Mouse (Mus musculus): ENCODE results near the gene Ache.
"Not testable (repeated sequence)": the region's sequence is repeated elsewhere in the genome, so short reads cannot be mapped to it uniquely, and the experiment has no call there.

Ache gene

DNA sequence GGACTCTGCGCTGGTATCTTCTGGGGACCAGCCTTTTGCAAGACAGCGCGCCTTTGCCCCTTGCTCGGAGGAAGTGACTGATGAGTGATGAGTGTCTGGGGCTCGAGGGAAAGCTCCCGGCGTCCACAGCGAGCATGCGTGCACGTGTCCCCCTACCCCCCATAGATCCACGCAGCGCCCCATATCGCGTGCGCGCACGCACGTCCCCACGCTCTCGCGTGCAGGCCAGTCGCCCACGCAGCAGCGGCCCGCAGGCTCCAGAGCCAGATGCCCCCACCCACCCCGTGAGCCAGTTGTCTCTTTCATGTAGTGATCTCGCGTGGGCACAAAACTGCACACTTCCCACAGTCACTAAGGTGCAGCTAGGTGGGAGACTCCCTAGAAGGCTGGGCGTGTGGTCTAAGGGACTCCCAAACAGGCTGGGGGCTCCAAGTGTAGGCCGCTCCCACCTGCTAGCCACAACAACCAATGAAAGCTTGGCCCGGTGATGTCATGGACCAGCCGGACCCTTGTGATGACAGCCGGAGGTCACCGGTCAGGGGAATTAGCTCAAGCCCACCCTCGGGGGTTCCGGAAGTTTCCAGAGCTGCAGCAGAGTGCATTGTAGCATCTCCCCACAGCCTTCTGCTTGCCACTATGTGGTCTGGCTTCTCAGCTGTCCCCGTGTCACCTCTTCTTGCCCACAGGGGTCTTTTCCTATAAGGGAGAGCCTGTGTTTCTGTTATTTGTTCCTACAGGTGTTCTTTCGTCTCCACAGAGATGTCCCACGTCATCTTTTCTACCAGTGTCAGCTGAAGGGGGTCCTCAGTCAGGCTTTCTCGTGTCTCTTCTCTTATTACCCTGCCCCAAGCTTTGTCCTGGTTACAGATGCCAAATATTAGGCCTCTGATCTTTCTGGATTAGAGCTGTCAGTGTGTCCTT is at the start of gene Ache:
Ache (plus strand) TSS at position 488 of the 921 bp plus-strand sequence.
- peak; percentile 21 for DNase-seq (ENCODE audit: low read depth, low spot score)

- DNase-seq (ENCODE audit: low read depth, low spot score): no peak
These were observed 23.2 kb upstream of the Ache start for GRCm38 (mm10) chr5:137263897-137264720.

DNA sequence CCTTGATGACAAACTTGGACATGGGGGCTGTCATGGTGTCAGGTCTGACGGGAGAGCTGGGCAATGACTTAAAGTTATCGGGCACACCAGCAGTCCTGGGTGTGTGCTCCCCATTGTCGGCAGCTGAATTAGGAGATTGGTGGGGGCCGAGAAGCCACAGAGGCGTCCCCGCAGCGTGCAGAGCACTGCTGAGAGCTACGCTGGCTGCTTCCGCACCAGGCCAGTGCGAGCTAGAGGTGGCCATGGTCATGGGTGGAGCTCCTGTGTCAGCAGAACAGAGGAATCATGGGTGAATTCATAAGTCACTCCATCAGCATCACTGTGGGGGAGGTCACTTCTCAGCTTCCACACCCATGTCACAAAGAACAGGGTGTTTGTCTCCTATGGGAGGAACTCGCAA is 22.5 kb upstream of the Ache start:
- DNase-seq (ENCODE audit: low read depth, low spot score): no peak

DNA sequence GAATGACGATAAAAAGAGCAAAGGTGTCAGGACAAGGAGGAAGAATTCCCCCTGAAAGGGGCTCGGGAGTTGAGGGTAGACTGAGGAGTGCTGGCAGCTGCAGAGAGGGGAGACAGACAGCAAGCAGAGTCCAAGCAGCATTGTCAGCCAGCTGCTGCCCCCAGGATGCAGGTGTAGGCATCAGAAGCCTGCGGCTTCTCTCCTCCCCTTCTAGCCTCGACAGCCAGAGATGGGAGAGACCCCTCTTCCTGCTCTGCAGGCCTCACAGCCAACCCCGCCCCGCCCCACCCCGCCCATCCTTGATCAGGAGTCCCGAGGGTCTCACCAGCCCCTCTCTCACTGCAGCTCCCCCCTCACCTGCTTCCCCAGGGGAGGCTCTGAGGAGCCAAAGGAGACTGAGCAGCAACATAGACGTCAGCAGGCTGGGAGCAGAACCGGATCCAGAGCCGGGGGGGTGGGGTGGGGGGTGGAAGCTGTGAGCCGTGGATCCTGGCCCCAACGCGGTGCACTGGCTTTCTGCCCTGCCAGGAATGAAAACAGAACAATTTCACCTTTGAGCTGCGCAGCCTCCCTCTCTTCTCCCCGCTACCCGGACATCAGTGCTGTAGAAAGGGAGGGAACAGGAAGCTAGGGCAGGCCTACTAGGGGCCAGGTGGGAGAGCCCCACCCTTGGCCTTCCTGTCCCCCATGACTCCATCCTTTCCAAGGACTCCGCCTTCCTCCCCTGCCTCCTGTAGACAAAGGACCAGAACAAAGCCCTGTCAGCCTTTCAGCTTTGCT is 19.0 kb upstream of the Ache start:
- DNase-seq (ENCODE audit: low read depth, low spot score): no peak

- no peak for DNase-seq (ENCODE audit: low read depth, low spot score)
These were observed 9.7 kb upstream of the Ache start for GRCm38 (mm10) chr5:137277360-137278342.

GRCm38 (mm10) chr5:137284411-137284810 is 2.9 kb upstream of the Ache start:
- not testable (repeated sequence) for DNase-seq (ENCODE audit: low read depth, low spot score)

- peak; percentile 70 for DNase-seq (ENCODE audit: low read depth, low spot score)
These were observed 2.3 kb upstream of the Ache start for GRCm38 (mm10) chr5:137285045-137285444.

- no peak for DNase-seq (ENCODE audit: low read depth, low spot score)
These were observed 1.3 kb upstream of the Ache start for GRCm38 (mm10) chr5:137285986-137286385.

- peak; percentile 87 for DNase-seq (ENCODE audit: low read depth, low spot score)
These were observed 676 bp upstream of the Ache start for GRCm38 (mm10) chr5:137286655-137287031.

- no peak for DNase-seq (ENCODE audit: low read depth, low spot score)
These were observed 829 bp downstream of the Ache start for GRCm38 (mm10) chr5:137287953-137288743.

DNA sequence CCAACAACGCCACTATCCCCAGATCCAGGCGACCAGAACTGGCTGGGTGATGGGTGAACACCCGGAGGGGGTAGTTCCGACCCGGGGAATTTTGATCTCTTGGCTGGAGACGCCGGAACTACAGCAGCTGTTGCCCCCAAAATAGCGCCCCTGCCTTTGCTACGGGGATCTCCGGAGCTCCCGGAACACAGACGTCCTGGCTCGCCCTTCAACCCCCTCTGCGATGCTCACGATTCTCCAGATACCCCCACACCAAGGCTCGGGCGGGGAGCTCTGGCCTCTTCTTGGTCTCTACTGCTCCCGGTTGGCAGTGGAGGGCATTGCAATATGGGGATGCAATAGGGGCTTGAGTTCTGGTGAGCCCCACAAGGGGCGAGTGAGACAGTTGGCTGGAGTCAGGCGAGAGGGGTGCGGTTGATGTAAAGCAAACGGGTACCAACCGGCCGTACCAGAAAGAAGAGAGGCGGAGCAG is 1.7 kb downstream of the Ache start:
- peak; percentile 35 for DNase-seq (ENCODE audit: low read depth, low spot score)

- no peak for DNase-seq (ENCODE audit: low read depth, low spot score)
These were observed 2.5 kb downstream of the Ache start for GRCm38 (mm10) chr5:137289591-137290365.

DNA sequence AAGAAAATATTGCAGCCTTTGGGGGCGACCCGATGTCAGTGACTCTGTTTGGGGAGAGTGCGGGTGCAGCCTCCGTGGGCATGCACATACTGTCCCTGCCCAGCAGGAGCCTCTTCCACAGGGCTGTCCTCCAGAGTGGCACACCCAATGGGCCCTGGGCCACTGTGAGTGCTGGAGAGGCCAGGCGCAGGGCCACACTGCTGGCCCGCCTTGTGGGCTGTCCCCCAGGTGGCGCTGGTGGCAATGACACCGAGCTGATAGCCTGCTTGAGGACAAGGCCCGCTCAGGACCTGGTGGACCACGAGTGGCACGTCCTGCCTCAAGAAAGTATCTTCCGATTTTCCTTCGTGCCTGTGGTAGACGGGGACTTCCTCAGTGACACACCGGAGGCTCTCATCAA is 3.4 kb downstream of the Ache start:
- peak; percentile 54 for DNase-seq (ENCODE audit: low read depth, low spot score)

GRCm38 (mm10) chr5:137291381-137291926 is 4.1 kb downstream of the Ache start:
- DNase-seq (ENCODE audit: low read depth, low spot score): no peak

DNA sequence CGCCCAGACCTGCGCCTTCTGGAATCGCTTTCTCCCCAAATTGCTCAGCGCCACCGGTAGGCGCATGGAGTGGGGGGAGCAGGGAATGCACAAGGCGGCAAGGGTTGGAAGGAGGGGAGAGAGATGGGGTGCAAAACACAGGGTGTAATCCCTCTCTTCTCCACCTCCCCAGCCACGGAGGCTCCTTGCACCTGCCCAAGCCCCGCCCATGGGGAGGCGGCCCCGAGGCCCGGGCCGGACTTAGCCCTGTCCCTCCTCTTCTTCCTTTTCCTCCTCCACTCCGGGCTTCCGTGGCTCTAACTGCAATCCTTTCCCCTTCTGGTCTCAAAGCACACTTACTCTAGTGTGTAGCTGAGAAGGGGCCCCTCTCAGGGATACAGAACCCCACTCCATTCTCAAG is 6.0 kb downstream of the Ache start:
- DNase-seq (ENCODE audit: low read depth, low spot score): peak; percentile 83

GRCm38 (mm10) chr5:137293839-137294743 is 6.8 kb downstream of the Ache start, which contains the start of gene Ufsp1:
TSS of gene Ufsp1 (plus strand) at chr5:137294629.
- peak; percentile 95 for DNase-seq (ENCODE audit: low read depth, low spot score)

DNA sequence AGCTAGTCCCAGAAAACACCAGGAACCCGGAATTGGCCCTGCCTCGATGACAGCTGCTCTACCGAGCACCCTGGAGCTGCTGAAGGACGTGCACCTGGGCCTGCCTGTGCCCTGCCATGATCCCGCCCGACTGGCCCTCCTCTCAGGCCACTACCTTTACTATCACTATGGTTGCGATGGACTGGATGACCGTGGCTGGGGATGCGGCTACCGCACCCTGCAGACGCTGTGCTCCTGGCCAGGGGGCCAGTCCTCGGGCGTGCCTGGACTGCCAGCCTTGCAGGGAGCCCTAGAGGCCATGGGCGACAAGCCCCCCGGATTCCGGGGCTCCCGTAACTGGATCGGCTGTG is 7.4 kb downstream of the Ache start:
- DNase-seq (ENCODE audit: low read depth, low spot score): no peak

Measured in A20 (cell line).